Mouse (Mus musculus) ES-E14 (cell line): ENCODE data around the gene Ebpl. TPM values are rescaled to one million over a fixed set of nuclear protein-coding genes. Genes with fewer than 3 reads are reported as not detected.
"Not testable (repeated sequence)": the region's sequence is repeated elsewhere in the genome, so short reads cannot be mapped to it uniquely, and the experiment has no call there.

ENCODE experiments used
- DNase-seq: peaks from one replicate; pipeline ENCODE4 v3.0.0-alpha.2; 2013; ENCODE audit warnings: low read depth, low spot score
- H3K27ac ChIP-seq: 2 replicates; pipeline ENCODE4 v1.5.1; 2012; ENCODE audit warnings: low read depth, mild to moderate bottlenecking, low read length, moderate library complexity, mixed read lengths; ENCODE audit not compliant: poor library complexity, insufficient read depth, severe bottlenecking
- H3K36me3 ChIP-seq: 2 replicates; pipeline ENCODE4 v1.6.1; 2012; ENCODE audit warnings: mild to moderate bottlenecking, low read length, moderate library complexity, mixed read lengths; ENCODE audit not compliant: control insufficient read depth, poor library complexity, insufficient read depth, severe bottlenecking
- H3K4me1 ChIP-seq, 2 experiments: fragments of 150-350 bp in 1 of 2; sonication (generic) in 1 of 2; 2 replicates each; pipeline ENCODE4 v1.6.1; 2012; ENCODE audit warnings: low read length in 2 of 2, mild to moderate bottlenecking in 1 of 2, mixed read lengths in 1 of 2; ENCODE audit not compliant: control insufficient read depth in 2 of 2, insufficient read depth in 2 of 2, poor library complexity in 1 of 2
- H3K4me3 ChIP-seq, 2 experiments: fragments of 150-350 bp in 1 of 2; sonication (generic) in 1 of 2; 2 replicates each; pipeline ENCODE4 v1.5.1; 2012; ENCODE audit warnings: low read length in 2 of 2, low read depth in 1 of 2, mild to moderate bottlenecking in 1 of 2, mixed read lengths in 1 of 2; ENCODE audit not compliant: insufficient read depth in 1 of 2, poor library complexity in 1 of 2, severe bottlenecking in 1 of 2
- H3K9ac ChIP-seq: 2 replicates; pipeline ENCODE4 v1.6.1; 2012; ENCODE audit warnings: low read depth, mild to moderate bottlenecking, low read length, mixed read lengths; ENCODE audit not compliant: poor library complexity, insufficient read depth, severe bottlenecking
- H3K9me3 ChIP-seq: fragments of 150-350 bp; sonication (generic); 2 replicates; pipeline ENCODE4 v1.6.1; 2012; ENCODE audit warnings: low read depth, mild to moderate bottlenecking, low read length; ENCODE audit not compliant: control insufficient read depth, insufficient read depth
- CHD2 ChIP-seq: IDR thresholded peaks from 2 replicates; pipeline ENCODE4 v1.6.1; 2014; ENCODE audit warnings: mild to moderate bottlenecking, low read depth, low read length, inconsistent platforms
- HCFC1 ChIP-seq: IDR thresholded peaks from 2 replicates; pipeline ENCODE4 v1.6.1; 2012; ENCODE audit warnings: low read length, inconsistent platforms, borderline replicate concordance; ENCODE audit not compliant: insufficient read depth
- MAFK ChIP-seq: IDR thresholded peaks from 2 replicates; pipeline ENCODE4 v1.6.1; 2014; ENCODE audit warnings: mild to moderate bottlenecking, low read depth, low read length, inconsistent platforms; ENCODE audit not compliant: insufficient read depth
- ZC3H11A ChIP-seq: IDR thresholded peaks from 2 replicates; pipeline ENCODE4 v1.6.1; 2012; ENCODE audit warnings: low read depth, mild to moderate bottlenecking, inconsistent platforms, low read length, borderline replicate concordance
- ZNF384 ChIP-seq: IDR thresholded peaks from 2 replicates; pipeline ENCODE4 v1.6.1; 2012; ENCODE audit warnings: low read depth, low read length, inconsistent platforms
- in situ Hi-C, 2 experiments: fragments of 600-800 bp; cut with MboI; formaldehyde crosslinking; loops; one replicate each; pipeline ENCODE4 v1.15.1; 2025; ENCODE audit warnings: low sequenced_read_pairs in 2 of 2, inconsistent platforms in 1 of 2; ENCODE audit not compliant: unreplicated experiment in 2 of 2
- total RNA-seq: library from RNA; depleted of rRNA; stranded (reverse); fragments of 300-350 nt; gene quantifications from 2 replicates; pipeline ENCODE4 v1.2.3, GENCODE M21; 2012

The Ebpl gene
- total RNA-seq, 1 experiment = 4.0 TPM

- in situ Hi-C loops = loop anchor here in 1 of 2 experiments (10.0 kb wide), 1 partner anchor 155 kb away; no protein-coding TSS in a partner anchor
- Histone ChIP-seq H3K4me3 (no peak overlapping the region), H3K27ac (no peak overlapping the region), H3K4me1 (peaks cover 0 to 14% of the 10 kb centered on the region in 2 experiments; a peak in 1 of 4 replicates), H3K36me3 (no peaks in the 10 kb centered on the region), H3K9me3 (no peaks in the 10 kb centered on the region), H3K9ac (no peak overlapping the region)
- TF ChIP-seq HCFC1 (no peak), CHD2 (no peak), MAFK (no peak), ZC3H11A (no peak), ZNF384 (no peak)
- no peak for DNase-seq
Measured at GRCm38 (mm10) chr14:61339381-61339780, 20.9 kb downstream of the Ebpl start.

GRCm38 (mm10) chr14:61330996-61331561 lies 29.2 kb downstream of the Ebpl start:
- Histone ChIP-seq H3K4me1 (peaks cover 1 to 8% of the 10 kb centered on the region in 2 experiments; a peak in 3 of 4 replicates), H3K36me3 (no peaks in the 10 kb centered on the region), H3K9me3 (no peaks in the 10 kb centered on the region), H3K9ac (no peak overlapping the region), H3K27ac (no peak overlapping the region), H3K4me3 (peak overlapping the region in 1 of 2 experiments; percentile 37; a peak in 2 of 4 replicates)
- TF ChIP-seq ZC3H11A = peak; percentile 57; the same call in 1 of the 2 replicates
- no peak for TF ChIP-seq ZNF384
- DNase-seq = peak; percentile 85
- in situ Hi-C loops = loop anchor here in 1 of 2 experiments (10.0 kb wide), 1 partner anchor 164 kb away; no protein-coding TSS in a partner anchor

- no peak overlapping the region for H3K4me3 ChIP-seq
- no peak overlapping the region for H3K27ac ChIP-seq
- H3K36me3 ChIP-seq = no peaks in the 10 kb centered on the region
- peaks cover 1 to 8% of the 10 kb centered on the region in 2 experiments; a peak in 3 of 4 replicates for H3K4me1 ChIP-seq
- no peak for DNase-seq
- TF ChIP-seq HCFC1 = no peak
- TF ChIP-seq ZNF384 = no peak
- TF ChIP-seq ZC3H11A = no peak
- no peak for TF ChIP-seq CHD2
- TF ChIP-seq MAFK = no peak
- H3K9me3 ChIP-seq = no peaks in the 10 kb centered on the region
- H3K9ac ChIP-seq = no peak overlapping the region
- in situ Hi-C loops = loop anchor here in 1 of 2 experiments (10.0 kb wide), 1 partner anchor 164 kb away; no protein-coding TSS in a partner anchor
Measured at GRCm38 (mm10) chr14:61330591-61330990, 29.6 kb downstream of the Ebpl start.

DNA sequence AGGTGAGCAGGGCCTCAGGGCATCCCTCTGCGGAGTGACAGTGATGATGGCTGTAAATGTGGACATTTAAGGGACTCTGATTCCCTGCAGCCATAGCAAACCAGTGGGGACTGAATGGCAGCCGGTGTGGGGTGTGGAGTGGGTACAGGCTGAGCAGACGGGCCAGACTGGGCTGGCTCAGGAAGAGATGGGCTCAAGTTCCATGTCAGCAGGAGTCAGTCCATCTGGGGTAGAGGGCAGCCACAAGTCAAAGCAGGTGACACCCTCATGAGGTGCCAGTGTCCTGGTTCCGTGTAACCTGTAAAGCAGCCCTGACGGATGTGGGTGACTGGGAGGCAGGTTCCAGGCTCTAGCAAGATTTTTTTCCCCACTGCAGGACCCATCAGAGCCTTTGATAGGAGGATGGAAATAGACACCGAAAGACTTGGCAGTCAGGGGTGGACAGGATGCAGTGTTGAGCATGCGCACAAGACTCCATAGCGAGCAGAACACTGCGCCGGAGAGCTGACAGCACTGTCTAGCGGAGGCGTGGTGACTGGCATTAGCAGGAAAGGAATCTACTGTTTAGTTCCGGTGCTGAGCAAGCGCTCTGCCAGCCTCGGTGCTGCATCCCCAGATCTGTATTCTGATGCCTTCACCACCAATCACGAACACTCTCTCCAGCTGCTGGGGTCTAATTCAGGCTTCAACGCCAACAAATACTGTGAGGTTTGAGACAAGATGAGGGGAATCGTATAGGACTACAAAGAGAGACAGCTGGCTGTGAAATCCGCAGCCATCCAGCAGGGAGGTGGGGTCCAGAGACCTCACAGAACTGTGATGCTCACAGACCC lies 32.4 kb downstream of the Ebpl start:
- no peak overlapping the region for H3K9ac ChIP-seq
- no peak for DNase-seq
- TF ChIP-seq ZC3H11A (no peak), CHD2 (no peak), HCFC1 (no peak), MAFK (no peak), ZNF384 (no peak)
- H3K4me3 ChIP-seq = peak overlapping the region in 1 of 2 experiments; percentile 28; a peak in 1 of 4 replicates
- H3K9me3 ChIP-seq = no peaks in the 10 kb centered on the region
- no peaks in the 10 kb centered on the region for H3K36me3 ChIP-seq
- in situ Hi-C loops = no loop called here
- no peak overlapping the region for H3K27ac ChIP-seq
- H3K4me1 ChIP-seq = peaks cover 1 to 8% of the 10 kb centered on the region in 2 experiments; a peak in 3 of 4 replicates

GRCm38 (mm10) chr14:61327007-61327406 lies 33.2 kb downstream of the Ebpl start:
- H3K9me3 ChIP-seq, in situ Hi-C loops, DNase-seq, H3K9ac ChIP-seq, H3K27ac ChIP-seq, H3K4me1 ChIP-seq, H3K36me3 ChIP-seq: not testable (repeated sequence)
- peak overlapping the region in 1 of 2 experiments; percentile 18; a peak in 1 of 4 replicates for H3K4me3 ChIP-seq
